Mouse (Mus musculus) kidney, adult 2 months (tissue): ENCODE results near the gene Tmod2. TPM values are rescaled to one million over a fixed set of nuclear protein-coding genes. Genes with fewer than 3 reads are reported as not detected.

Experiments
- DNase-seq: peaks from one replicate; pipeline ENCODE4 v3.0.0; 2021
- H3K27ac ChIP-seq: fragments of 200-500 bp; 2 replicates; pipeline ENCODE4 v1.5.1; 2012; ENCODE audit warnings: low read depth, low read length, control low read depth, inconsistent platforms; ENCODE audit not compliant: insufficient read depth
- H3K27me3 ChIP-seq: fragments of 200-500 bp; replicated peaks from 2 replicates; pipeline ENCODE4 v1.6.1; 2012; ENCODE audit warnings: mild to moderate bottlenecking, moderate library complexity, low read length, inconsistent platforms; ENCODE audit not compliant: control insufficient read depth, insufficient read depth
- H3K36me3 ChIP-seq: fragments of 200-500 bp; 2 replicates; pipeline ENCODE4 v1.6.1; 2012; ENCODE audit warnings: mild to moderate bottlenecking, moderate library complexity, low read length, inconsistent platforms; ENCODE audit not compliant: control insufficient read depth, insufficient read depth
- H3K4me1 ChIP-seq: fragments of 200-500 bp; 2 replicates; pipeline ENCODE4 v1.6.1; 2011; ENCODE audit warnings: low read length; ENCODE audit not compliant: control insufficient read depth, insufficient read depth
- H3K4me3 ChIP-seq: fragments of 200-500 bp; 2 replicates; pipeline ENCODE4 v1.5.1; 2011; ENCODE audit warnings: mild to moderate bottlenecking, low read depth, low read length, control low read depth; ENCODE audit not compliant: insufficient read depth
- CTCF ChIP-seq: fragments of 200-500 bp; conservative IDR thresholded peaks from 2 replicates; pipeline ENCODE4 v1.5.1; 2011; ENCODE audit warnings: low read depth, mild to moderate bottlenecking, control low read depth, low read length, moderate library complexity, mixed read lengths; ENCODE audit not compliant: insufficient read depth, insufficient read length
- POLR2A ChIP-seq: fragments of 200-500 bp; IDR thresholded peaks from one replicate; pipeline ENCODE4 v1.6.1; 2011; ENCODE audit warnings: low read depth, low read length, control low read depth
- WGBS: fragments of 180-500 bp; shearing (Covaris S2); methylation state at CpG from one replicate; pipeline ENCODE4 v1.1.7; 2018; 5-methylcytosine and 5-hydroxymethylcytosine counted together
- polyA plus RNA-seq: library from polyadenylated mRNA; depleted of rRNA; stranded (reverse); fragments of >200 nt; gene quantifications from 2 replicates; pipeline ENCODE4 v1.2.3, GENCODE M21; 2012

The Tmod2 gene
- polyA plus RNA-seq, 1 experiment = 0.38 TPM

DNA sequence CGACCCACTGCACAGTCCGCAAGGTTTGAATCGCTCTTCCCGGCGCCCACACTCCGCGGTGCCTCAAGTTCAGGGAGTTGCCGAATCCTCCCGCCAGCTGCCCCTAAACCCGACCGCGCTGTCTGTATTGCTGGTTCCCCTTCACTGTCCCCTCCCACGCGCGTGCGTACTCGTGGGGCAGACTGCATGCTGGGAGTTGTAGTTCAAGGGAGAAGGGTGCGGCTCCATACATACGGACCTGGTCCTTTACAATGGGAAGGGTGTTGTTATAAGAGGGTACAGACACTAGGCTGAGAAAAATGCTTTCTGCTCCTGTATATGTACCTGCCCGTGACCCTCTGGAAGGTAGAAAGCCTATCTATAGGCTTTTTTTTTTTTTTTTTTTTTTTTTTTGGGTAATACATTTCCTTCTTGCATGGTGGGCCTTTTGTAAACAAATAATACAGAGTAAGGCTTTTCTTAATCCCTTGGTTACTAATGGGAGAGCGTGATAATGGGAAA is 51.6 kb downstream of the Tmod2 start, which contains the start of gene Tmod3:
Tmod3 (minus strand) TSS at position 146 of the 501 bp plus-strand sequence.
- peak within 1 kb of the TSS; percentile 69 for H3K27ac ChIP-seq
- no peaks in the 10 kb centered on the region for H3K36me3 ChIP-seq
- no peaks in the 10 kb centered on the region for H3K27me3 ChIP-seq
- no peak for TF ChIP-seq CTCF
- peak; percentile 84 for TF ChIP-seq POLR2A
- peaks cover 7% of the 10 kb centered on the region for H3K4me1 ChIP-seq
- DNase-seq = peak; percentile 97
- WGBS = 3% methylated on average over 21 of the region's 21 CpGs
- peak within 1 kb of the TSS; percentile 86 for H3K4me3 ChIP-seq

GRCm38 (mm10) chr9:75558812-75559511 is 52.2 kb downstream of the Tmod2 start:
- no peaks in the 10 kb centered on the region for H3K27me3 ChIP-seq
- peak; percentile 56 for DNase-seq
- peak overlapping the region; percentile 69 for H3K27ac ChIP-seq
- H3K4me1 ChIP-seq = peaks cover 7% of the 10 kb centered on the region
- H3K36me3 ChIP-seq = no peaks in the 10 kb centered on the region
- peak overlapping the region; percentile 86 for H3K4me3 ChIP-seq
- no peak for TF ChIP-seq POLR2A
- TF ChIP-seq CTCF = no peak
- 1% methylated on average over 47 of the region's 47 CpGs for WGBS

GRCm38 (mm10) chr9:75558360-75558759 is 52.8 kb downstream of the Tmod2 start:
- Histone ChIP-seq H3K36me3 (no peaks in the 10 kb centered on the region), H3K4me3 (peak overlapping the region; percentile 86), H3K27ac (peak overlapping the region; percentile 69), H3K4me1 (peaks cover 11% of the 10 kb centered on the region), H3K27me3 (no peaks in the 10 kb centered on the region)
- TF ChIP-seq CTCF (no peak), POLR2A (no peak)
- DNase-seq = peak; percentile 26
- 9% methylated on average over 3 of the region's 3 CpGs for WGBS

DNA sequence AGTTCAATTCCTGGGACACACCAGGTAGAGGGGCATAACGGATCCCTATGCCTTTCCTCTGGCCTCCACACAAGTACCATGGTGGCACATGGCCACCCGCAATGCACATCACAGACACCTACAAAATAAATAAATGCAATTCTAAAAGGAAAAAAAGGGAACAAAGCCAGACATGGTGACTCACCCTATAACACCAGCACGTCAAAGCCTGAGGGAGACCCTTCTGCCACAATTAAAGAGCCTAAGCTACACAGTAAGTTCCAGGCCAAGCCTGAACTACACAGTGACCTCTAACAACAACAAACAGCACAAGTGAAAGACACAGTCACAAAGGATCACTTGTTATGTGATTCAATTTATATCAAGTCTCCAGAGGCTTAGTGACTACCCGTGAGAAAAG is 57.4 kb downstream of the Tmod2 start:
- DNase-seq = no peak
- no peak for TF ChIP-seq POLR2A
- TF ChIP-seq CTCF = no peak
- Histone ChIP-seq H3K4me1 (peaks cover 11% of the 10 kb centered on the region), H3K36me3 (no peaks in the 10 kb centered on the region), H3K4me3 (no peak overlapping the region), H3K27me3 (no peaks in the 10 kb centered on the region), H3K27ac (no peak overlapping the region)
- 74% methylated on average over 4 of the region's 4 CpGs for WGBS

GRCm38 (mm10) chr9:75551342-75551741 is 59.8 kb downstream of the Tmod2 start:
- Histone ChIP-seq H3K27me3 (no peaks in the 10 kb centered on the region), H3K4me1 (peaks cover 9% of the 10 kb centered on the region), H3K27ac (no peak overlapping the region), H3K36me3 (no peaks in the 10 kb centered on the region), H3K4me3 (no peak overlapping the region)
- TF ChIP-seq CTCF = no peak
- TF ChIP-seq POLR2A = no peak
- WGBS = 47% methylated on average over 5 of the region's 5 CpGs
- no peak for DNase-seq

GRCm38 (mm10) chr9:75549010-75549409 is 62.1 kb downstream of the Tmod2 start:
- DNase-seq = peak; percentile 31
- peaks cover 5% of the 10 kb centered on the region; the same call in 1 of the 2 replicates for H3K4me1 ChIP-seq
- H3K27ac ChIP-seq = no peak overlapping the region
- H3K27me3 ChIP-seq = no peaks in the 10 kb centered on the region
- TF ChIP-seq CTCF = no peak
- no peak for TF ChIP-seq POLR2A
- H3K4me3 ChIP-seq = no peak overlapping the region
- WGBS = 61% methylated on average over 8 of the region's 8 CpGs
- no peaks in the 10 kb centered on the region for H3K36me3 ChIP-seq

DNA sequence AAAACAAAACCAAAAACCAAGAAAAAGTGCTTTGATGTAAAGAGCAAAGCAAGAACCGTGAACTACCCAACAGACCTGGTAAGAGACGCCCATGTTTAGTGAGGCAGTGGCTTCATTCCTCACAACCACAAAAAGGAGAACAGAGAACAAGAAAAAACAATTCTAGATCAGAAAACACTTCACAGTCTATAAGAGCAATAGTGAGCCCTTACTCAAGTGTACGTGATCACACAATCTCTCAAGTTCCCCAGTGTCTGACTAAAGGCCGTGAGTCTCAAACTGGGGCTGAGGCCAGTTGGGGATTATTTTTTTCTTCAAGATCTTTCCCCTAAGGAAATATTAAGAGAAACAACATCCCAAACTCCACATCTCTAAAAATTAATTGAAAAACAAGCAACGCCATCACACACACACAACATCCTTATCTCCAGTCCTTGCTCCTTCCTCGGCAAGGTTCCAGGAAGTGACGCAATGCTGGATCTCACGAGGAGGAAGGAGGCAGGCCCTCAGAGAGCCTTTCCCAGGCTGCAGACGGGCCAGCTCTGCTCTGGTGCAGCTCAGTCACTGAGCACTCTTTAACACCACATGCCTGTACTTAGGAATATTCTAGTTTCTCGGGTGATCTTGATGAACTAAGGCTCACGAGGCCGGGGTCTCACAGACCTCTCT is 64.1 kb downstream of the Tmod2 start:
- WGBS = 66% methylated on average over 12 of the region's 12 CpGs
- peaks cover 2% of the 10 kb centered on the region; the same call in 1 of the 2 replicates for H3K4me1 ChIP-seq
- no peaks in the 10 kb centered on the region for H3K27me3 ChIP-seq
- H3K36me3 ChIP-seq = no peaks in the 10 kb centered on the region
- peak overlapping the region; percentile 39; the same call in 1 of the 2 replicates for H3K27ac ChIP-seq
- DNase-seq = peak; percentile 93
- no peak for TF ChIP-seq CTCF
- no peak for TF ChIP-seq POLR2A
- no peak overlapping the region for H3K4me3 ChIP-seq
